Mouse (Mus musculus) lung, embryonic 14.5 days (tissue): ENCODE results near the gene Atl1. TPM values are rescaled to one million over a fixed set of nuclear protein-coding genes. Genes with fewer than 3 reads are reported as not detected.
A peak's percentile ranks its signal among the peaks of the same experiment; 100 is the strongest.

Experiments
- ATAC-seq: fragments of 200-750 bp; cut with Nextera tagmentation; 2 replicates; pipeline ENCODE4 v1.8.0; 2017; ENCODE audit warnings: mild to moderate bottlenecking, moderate TSS enrichment, moderate library complexity; ENCODE audit not compliant: insufficient read depth
- DNase-seq: peaks from one replicate; pipeline ENCODE4 v3.0.0-alpha.2; 2015
- H3K27ac ChIP-seq: fragments of 300-500 bp; sonication (generic); 2 replicates; pipeline ENCODE4 v1.5.1; 2014; ENCODE audit warnings: low read depth, mild to moderate bottlenecking, moderate library complexity
- H3K27me3 ChIP-seq: fragments of 300-500 bp; sonication (generic); 2 replicates; pipeline ENCODE4 v1.6.1; 2014; ENCODE audit warnings: low read length, control low read depth; ENCODE audit not compliant: insufficient read depth
- H3K36me3 ChIP-seq: fragments of 300-500 bp; sonication (generic); 2 replicates; pipeline ENCODE4 v1.6.1; 2014; ENCODE audit warnings: control low read depth; ENCODE audit not compliant: insufficient read depth
- H3K4me1 ChIP-seq: fragments of 300-500 bp; sonication (generic); 2 replicates; pipeline ENCODE4 v1.6.1; 2014; ENCODE audit warnings: antibody characterized with exemption, control low read depth; ENCODE audit not compliant: insufficient read depth
- H3K4me2 ChIP-seq: fragments of 300-500 bp; sonication (generic); 2 replicates; pipeline ENCODE4 v1.6.1; 2014; ENCODE audit warnings: mild to moderate bottlenecking
- H3K4me3 ChIP-seq: fragments of 300-500 bp; sonication (generic); 2 replicates; pipeline ENCODE4 v1.5.1; 2014; ENCODE audit warnings: low read depth, low read length
- H3K9ac ChIP-seq: fragments of 300-500 bp; sonication (generic); 2 replicates; pipeline ENCODE4 v1.6.1; 2014
- H3K9me3 ChIP-seq: fragments of 300-500 bp; sonication (generic); 2 replicates; pipeline ENCODE4 v1.6.1; 2016; ENCODE audit warnings: low read depth, low read length, control low read depth
- CTCF ChIP-seq: IDR thresholded peaks from 2 replicates; pipeline ENCODE4 v1.5.1; 2016; ENCODE audit warnings: antibody characterized with exemption, low read depth
- WGBS: fragments of 180-500 bp; shearing (Covaris S2); extraction: QIAGEN DNeasy Blood & Tissue Kit; methylation state at CpG from one replicate; pipeline ENCODE4 v1.1.7; 2014; 5-methylcytosine and 5-hydroxymethylcytosine counted together
- polyA plus RNA-seq: library from polyadenylated mRNA; unstranded; fragments of >200 nt; fragmentation: Nextera tagmentation; extraction: Ambion mirVana; gene quantifications from 2 replicates; pipeline ENCODE4 v1.2.1, GENCODE M21; 2014

Gene Atl1
- polyA plus RNA-seq, 1 experiment from 2014 or later, result 3.2 TPM

GRCm38 (mm10) chr12:69885170-69885923 lies 7.1 kb upstream of the Atl1 start:
- DNase-seq, result no peak
- H3K4me1 ChIP-seq, result no peaks in the 10 kb centered on the region; the same call in 1 of the 2 replicates
- no peak overlapping the region for H3K9ac ChIP-seq
- H3K27me3 ChIP-seq, result no peaks in the 10 kb centered on the region
- H3K4me3 ChIP-seq, result no peak overlapping the region
- H3K4me2 ChIP-seq, result no peak overlapping the region
- 88% methylated on average over 5 of the region's 5 CpGs for WGBS
- no peak for ATAC-seq
- no peaks in the 10 kb centered on the region for H3K9me3 ChIP-seq
- no peak overlapping the region for H3K27ac ChIP-seq
- no peak for TF ChIP-seq CTCF
- 0 out of 2 replicates have a peak, but pooled peaks cover 12% of the 10 kb centered on the region for H3K36me3 ChIP-seq

GRCm38 (mm10) chr12:69887776-69888175 lies 4.6 kb upstream of the Atl1 start:
- H3K9ac ChIP-seq, result no peak overlapping the region
- H3K9me3 ChIP-seq, result no peaks in the 10 kb centered on the region
- WGBS, result 67% methylated on average over 6 of the region's 6 CpGs
- no peak for DNase-seq
- H3K27ac ChIP-seq, result no peak overlapping the region
- H3K27me3 ChIP-seq, result no peaks in the 10 kb centered on the region
- no peaks in the 10 kb centered on the region; the same call in 1 of the 2 replicates for H3K4me1 ChIP-seq
- no peak for ATAC-seq
- no peak for TF ChIP-seq CTCF
- H3K36me3 ChIP-seq, result 0 out of 2 replicates have a peak, but pooled peaks cover 12% of the 10 kb centered on the region
- no peak overlapping the region for H3K4me3 ChIP-seq
- no peak overlapping the region for H3K4me2 ChIP-seq

- Histone ChIP-seq H3K27ac (no peak overlapping the region), H3K4me2 (no peak overlapping the region), H3K36me3 (0 out of 2 replicates have a peak, but pooled peaks cover 12% of the 10 kb centered on the region), H3K4me3 (no peak overlapping the region), H3K27me3 (no peaks in the 10 kb centered on the region), H3K9me3 (no peaks in the 10 kb centered on the region), H3K4me1 (no peaks in the 10 kb centered on the region; the same call in 1 of the 2 replicates), H3K9ac (no peak overlapping the region)
- DNase-seq, result no peak
- no peak for TF ChIP-seq CTCF
- WGBS, result 55% methylated on average over 1 of the region's 1 CpGs
- no peak for ATAC-seq
Measured at GRCm38 (mm10) chr12:69888345-69888744, 4.1 kb upstream of the Atl1 start.

- Histone ChIP-seq H3K4me3 (peak overlapping the region; percentile 89), H3K36me3 (0 out of 2 replicates have a peak, but pooled peaks cover 12% of the 10 kb centered on the region), H3K9me3 (no peaks in the 10 kb centered on the region), H3K27ac (peak overlapping the region; percentile 32; the same call in 1 of the 2 replicates), H3K9ac (0 out of 2 replicates have a peak overlapping the region, but pooled peaks have one; percentile 14), H3K27me3 (no peaks in the 10 kb centered on the region), H3K4me2 (peak overlapping the region; percentile 73), H3K4me1 (no peaks in the 10 kb centered on the region; the same call in 1 of the 2 replicates)
- 44% methylated on average over 6 of the region's 6 CpGs for WGBS
- TF ChIP-seq CTCF, result no peak
- DNase-seq, result no peak
- no peak for ATAC-seq
Measured at GRCm38 (mm10) chr12:69890051-69890450, 2.4 kb upstream of the Atl1 start.

- Histone ChIP-seq H3K27me3 (no peaks in the 10 kb centered on the region), H3K27ac (peak overlapping the region; percentile 46), H3K4me1 (no peaks in the 10 kb centered on the region; the same call in 1 of the 2 replicates), H3K9ac (peak overlapping the region; percentile 14), H3K4me2 (peak overlapping the region; percentile 73), H3K36me3 (0 out of 2 replicates have a peak, but pooled peaks cover 12% of the 10 kb centered on the region), H3K9me3 (no peaks in the 10 kb centered on the region), H3K4me3 (peak overlapping the region; percentile 89)
- WGBS, result 9% methylated on average over 5 of the region's 5 CpGs
- DNase-seq (peak; percentile 61), ATAC-seq (peak; percentile 9; the same call in 1 of the 2 replicates)
- no peak for TF ChIP-seq CTCF
Measured at GRCm38 (mm10) chr12:69890476-69890875, 1.9 kb upstream of the Atl1 start.

GRCm38 (mm10) chr12:69891721-69892120 lies 693 bp upstream of the Atl1 start:
- Histone ChIP-seq H3K4me2 (peak overlapping the region; percentile 73), H3K27ac (peak overlapping the region; percentile 96), H3K27me3 (no peaks in the 10 kb centered on the region), H3K4me1 (no peaks in the 10 kb centered on the region; the same call in 1 of the 2 replicates), H3K4me3 (peak overlapping the region; percentile 89), H3K9ac (peak overlapping the region; percentile 97), H3K36me3 (0 out of 2 replicates have a peak, but pooled peaks cover 12% of the 10 kb centered on the region), H3K9me3 (no peaks in the 10 kb centered on the region)
- no peak for DNase-seq
- no peak for ATAC-seq
- no peak for TF ChIP-seq CTCF
- WGBS, result 31% methylated on average over 3 of the region's 3 CpGs

- Histone ChIP-seq H3K9me3 (no peaks in the 10 kb centered on the region), H3K9ac (no peak overlapping the region), H3K4me1 (no peaks in the 10 kb centered on the region; the same call in 1 of the 2 replicates), H3K27me3 (no peaks in the 10 kb centered on the region), H3K4me2 (no peak overlapping the region; the same call in 1 of the 2 replicates), H3K36me3 (no peaks in the 10 kb centered on the region), H3K27ac (no peak overlapping the region), H3K4me3 (no peak overlapping the region)
- 59% methylated on average over 6 of the region's 6 CpGs for WGBS
- TF ChIP-seq CTCF, result peak; percentile 42
- DNase-seq, result peak; percentile 14
- no peak for ATAC-seq
Measured at GRCm38 (mm10) chr12:69893927-69894326, 1.5 kb downstream of the Atl1 start.
